Mouse (Mus musculus) liver, postnatal 0 days (tissue): Measurements from ENCODE around the gene Hist1h2bh.

Source experiments
- CTCF ChIP-seq: sonication (generic); IDR thresholded peaks from 2 replicates; pipeline ENCODE4 v1.5.1; 2016; ENCODE audit warnings: antibody characterized with exemption, low read depth
- EP300 ChIP-seq: IDR thresholded peaks from 2 replicates; pipeline ENCODE4 v1.6.1; 2016; ENCODE audit warnings: antibody characterized with exemption, low read depth, mild to moderate bottlenecking

DNA sequence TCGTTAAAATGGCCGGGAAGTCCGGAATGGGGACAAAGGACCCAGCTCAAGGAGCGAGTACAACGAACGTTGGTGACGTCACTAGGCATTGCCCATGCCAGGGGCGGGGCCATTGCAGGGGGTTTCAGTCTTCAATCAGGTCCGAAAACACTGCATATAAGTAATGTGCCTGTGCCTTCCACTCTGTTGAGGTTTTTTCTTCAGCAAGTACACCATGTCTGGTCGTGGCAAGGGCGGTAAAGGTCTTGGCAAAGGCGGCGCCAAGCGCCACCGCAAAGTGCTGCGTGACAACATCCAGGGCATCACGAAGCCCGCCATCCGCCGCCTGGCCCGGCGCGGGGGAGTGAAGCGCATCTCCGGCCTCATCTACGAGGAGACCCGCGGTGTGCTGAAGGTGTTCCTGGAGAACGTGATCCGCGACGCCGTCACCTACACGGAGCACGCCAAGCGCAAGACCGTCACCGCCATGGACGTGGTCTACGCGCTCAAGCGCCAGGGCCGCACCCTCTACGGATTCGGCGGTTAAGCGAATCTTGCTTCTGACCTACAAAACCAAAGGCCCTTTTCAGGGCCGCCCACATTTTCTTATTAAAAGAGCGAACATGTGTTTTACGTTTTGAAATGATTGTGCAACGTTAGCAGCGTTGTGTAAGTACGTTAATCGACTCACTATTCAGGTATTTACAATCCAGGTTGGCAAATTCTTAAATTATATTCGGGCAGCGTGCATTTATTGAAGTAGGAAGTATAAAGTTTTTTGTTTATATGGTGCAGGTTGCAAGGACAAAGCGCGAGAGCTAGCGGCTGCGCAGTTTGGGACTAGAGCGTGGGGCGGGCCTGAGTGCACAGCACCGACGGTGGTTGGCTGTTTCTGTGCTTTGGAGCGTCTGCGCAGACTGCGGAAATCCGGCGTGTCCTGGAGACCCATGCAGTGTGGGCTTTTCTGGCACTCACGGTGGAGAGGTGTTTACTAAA, 12.0 kb downstream of the Hist1h2bh start, which contains the start of gene Hist1h4h:
- TF ChIP-seq CTCF (no peak), EP300 (peak; percentile 92)
